ENCODE assay signal across 12 mouse cellular contexts in genomic region chr3:57287854-57288720, GRCm38 (mm10). TPM values are rescaled to one million over a fixed set of nuclear protein-coding genes. Genes with fewer than 3 reads are reported as not detected.
DNase-seq lines count a peak whose midpoint lies in the region; ATAC-seq and TF ChIP-seq lines count a peak whose summit lies in the region.
"Had no signal": no experiment of that assay in that cellular context is flagged by ENCODE, and none has a peak within 500 bp of the region (broad histone marks: within the 10 kb centered on the region; RNA-seq: fewer than 3 reads in every experiment).

No protein-coding gene starts in this region.

- no peak overlapping the region for H3K4me3 ChIP-seq in intestine, embryonic 14.5 days (ENCODE audit: low read depth, low read length)
- H3K4me3 ChIP-seq in intestine, postnatal 0 days (ENCODE audit: low read depth, low read length) = no peak overlapping the region
- no peak overlapping the region for H3K4me3 ChIP-seq in midbrain, embryonic 10.5 days
- no peak overlapping the region for H3K4me3 ChIP-seq in midbrain, embryonic 11.5 days (ENCODE audit: low read depth, low read length)
- no peak overlapping the region for H3K4me3 ChIP-seq in heart, embryonic 16.5 days (ENCODE audit: low read length)
- no peak overlapping the region for H3K4me3 ChIP-seq in stomach, embryonic 16.5 days (replicated peaks; ENCODE audit: low read length)
- H3K4me3 ChIP-seq: forebrain, embryonic 12.5 days; midbrain, embryonic 15.5 days had no signal

- H3K36me3 ChIP-seq in intestine, embryonic 14.5 days (ENCODE audit: control insufficient read depth, insufficient read depth, low read length) = no peaks in the 10 kb centered on the region
- H3K36me3 ChIP-seq in intestine, postnatal 0 days (ENCODE audit: control insufficient read depth, insufficient read depth) = no peaks in the 10 kb centered on the region
- H3K36me3 ChIP-seq in midbrain, embryonic 10.5 days = no peaks in the 10 kb centered on the region
- no peaks in the 10 kb centered on the region for H3K36me3 ChIP-seq in midbrain, embryonic 11.5 days (ENCODE audit: control insufficient read depth, insufficient read depth, low read length)
- no peaks in the 10 kb centered on the region for H3K36me3 ChIP-seq in heart, embryonic 16.5 days (ENCODE audit: control insufficient read depth, insufficient read depth)
- H3K36me3 ChIP-seq in stomach, embryonic 16.5 days (ENCODE audit: control insufficient read depth, insufficient read depth, low read length) = no peaks in the 10 kb centered on the region
- H3K36me3 ChIP-seq: forebrain, embryonic 12.5 days; midbrain, embryonic 15.5 days had no signal

- peak overlapping the region; percentile 29 for H3K27ac ChIP-seq in intestine, embryonic 14.5 days (ENCODE audit: low read depth)
- H3K27ac ChIP-seq in intestine, postnatal 0 days (ENCODE audit: low read depth, low read length) = no peak overlapping the region
- H3K27ac ChIP-seq in midbrain, embryonic 10.5 days (replicated peaks) = peak overlapping the region; percentile 38; the same call in 1 of the 2 replicates
- no peak overlapping the region for H3K27ac ChIP-seq in midbrain, embryonic 11.5 days (ENCODE audit: low read depth, low read length)
- peak overlapping the region; percentile 87 for H3K27ac ChIP-seq in heart, embryonic 16.5 days (ENCODE audit: low read length)
- H3K27ac ChIP-seq in stomach, embryonic 16.5 days (ENCODE audit: low read length) = peak overlapping the region; percentile 79
- H3K27ac ChIP-seq: forebrain, embryonic 12.5 days; midbrain, embryonic 15.5 days had no signal

- no peak for ATAC-seq in intestine, embryonic 14.5 days (replicated peaks; ENCODE audit: low FRiP score, low TSS enrichment, low read depth)
- ATAC-seq in intestine, postnatal 0 days = no peak
- no peak for ATAC-seq in midbrain, embryonic 11.5 days (ENCODE audit: low FRiP score)
- ATAC-seq in heart, embryonic 16.5 days (replicated peaks; ENCODE audit: extremely low read depth, insufficient read depth, low FRiP score) = peak; percentile 45; the same call in 1 of the 2 replicates
- ATAC-seq in stomach, embryonic 16.5 days (ENCODE audit: insufficient read depth, low FRiP score) = no peak
- ATAC-seq: midbrain, embryonic 15.5 days had no signal

- H3K27me3 ChIP-seq in intestine, embryonic 14.5 days (replicated peaks; ENCODE audit: control insufficient read depth, insufficient read depth, low read length) = no peaks in the 10 kb centered on the region
- no peaks in the 10 kb centered on the region for H3K27me3 ChIP-seq in intestine, postnatal 0 days (replicated peaks; ENCODE audit: control insufficient read depth, insufficient read depth, low read length)
- H3K27me3 ChIP-seq in midbrain, embryonic 10.5 days (ENCODE audit: low read depth, poor library complexity, severe bottlenecking) = no peaks in the 10 kb centered on the region
- H3K27me3 ChIP-seq in midbrain, embryonic 11.5 days (ENCODE audit: control insufficient read depth, insufficient read depth, low read length) = no peaks in the 10 kb centered on the region
- H3K27me3 ChIP-seq in heart, embryonic 16.5 days (ENCODE audit: control insufficient read depth, insufficient read depth, low read length) = no peaks in the 10 kb centered on the region
- no peaks in the 10 kb centered on the region for H3K27me3 ChIP-seq in stomach, embryonic 16.5 days (ENCODE audit: control insufficient read depth, insufficient read depth, low read length)
- H3K27me3 ChIP-seq: forebrain, embryonic 12.5 days; midbrain, embryonic 15.5 days had no signal

- H3K9ac ChIP-seq in intestine, embryonic 14.5 days (ENCODE audit: low read length) = no peak overlapping the region
- no peak overlapping the region for H3K9ac ChIP-seq in intestine, postnatal 0 days (ENCODE audit: low read depth, low read length)
- H3K9ac ChIP-seq in midbrain, embryonic 11.5 days (ENCODE audit: low read length) = no peak overlapping the region
- H3K9ac ChIP-seq in heart, embryonic 16.5 days (ENCODE audit: low read length) = no peak overlapping the region
- H3K9ac ChIP-seq in stomach, embryonic 16.5 days (ENCODE audit: low read length) = no peak overlapping the region
- H3K9ac ChIP-seq: forebrain, embryonic 12.5 days; midbrain, embryonic 15.5 days had no signal

- no peak for DNase-seq in intestine, embryonic 14.5 days (ENCODE audit: low spot score)
- DNase-seq in midbrain, embryonic 10.5 days (ENCODE audit: low spot score) = no peak
- DNase-seq in midbrain, embryonic 11.5 days (ENCODE audit: low spot score, missing footprints) = no peak
- DNase-seq in right cerebral cortex, postnatal 25 days = no peak
- DNase-seq in right cerebral cortex, adult 18-20 months = no peak
- DNase-seq: adrenal gland, adult 8-10 months; cerebellum, adult 9-11 months had no signal

- WGBS in intestine, embryonic 14.5 days = 56% methylated on average over 7 of the region's 7 CpGs
- WGBS in intestine, postnatal 0 days = 61% methylated on average over 7 of the region's 7 CpGs
- 46% methylated on average over 7 of the region's 7 CpGs for WGBS in midbrain, embryonic 10.5 days
- 41% methylated on average over 7 of the region's 7 CpGs for WGBS in midbrain, embryonic 11.5 days
- WGBS in heart, embryonic 16.5 days = 44% methylated on average over 7 of the region's 7 CpGs
- 48% methylated on average over 7 of the region's 7 CpGs for WGBS in stomach, embryonic 16.5 days

- no peak overlapping the region for H3K4me2 ChIP-seq in intestine, embryonic 14.5 days (ENCODE audit: low read length)
- no peak overlapping the region for H3K4me2 ChIP-seq in intestine, postnatal 0 days (replicated peaks; ENCODE audit: low read depth)
- no peak overlapping the region for H3K4me2 ChIP-seq in midbrain, embryonic 11.5 days
- no peak overlapping the region for H3K4me2 ChIP-seq in heart, embryonic 16.5 days (ENCODE audit: low read depth, low read length)
- no peak overlapping the region for H3K4me2 ChIP-seq in stomach, embryonic 16.5 days (ENCODE audit: low read depth, low read length)
- H3K4me2 ChIP-seq: forebrain, embryonic 12.5 days; midbrain, embryonic 15.5 days had no signal

- H3K4me1 ChIP-seq in intestine, embryonic 14.5 days (replicated peaks; ENCODE audit: control insufficient read depth, insufficient read depth, low read length) = peaks cover 2% of the 10 kb centered on the region; the same call in 1 of the 2 replicates
- no peaks in the 10 kb centered on the region for H3K4me1 ChIP-seq in intestine, postnatal 0 days (replicated peaks; ENCODE audit: control insufficient read depth, insufficient read depth, low read length)
- peaks cover 17% of the 10 kb centered on the region for H3K4me1 ChIP-seq in midbrain, embryonic 10.5 days
- no peaks in the 10 kb centered on the region; the same call in 1 of the 2 replicates for H3K4me1 ChIP-seq in midbrain, embryonic 11.5 days (ENCODE audit: control insufficient read depth, insufficient read depth, low read length)
- peaks cover 5% of the 10 kb centered on the region; the same call in 1 of the 2 replicates for H3K4me1 ChIP-seq in heart, embryonic 16.5 days (ENCODE audit: control insufficient read depth, insufficient read depth, low read length)
- no peaks in the 10 kb centered on the region for H3K4me1 ChIP-seq in stomach, embryonic 16.5 days (ENCODE audit: control insufficient read depth, insufficient read depth, low read length)
- H3K4me1 ChIP-seq: midbrain, embryonic 15.5 days had no signal

- TF ChIP-seq CTCF in intestine, postnatal 0 days (IDR thresholded peaks at IDR 0.05; ENCODE audit: low read depth) = no peak

- no peaks in the 10 kb centered on the region for H3K9me3 ChIP-seq in intestine, embryonic 14.5 days (ENCODE audit: control insufficient read depth, low read length)
- H3K9me3 ChIP-seq in intestine, postnatal 0 days (ENCODE audit: control insufficient read depth) = no peaks in the 10 kb centered on the region
- no peaks in the 10 kb centered on the region for H3K9me3 ChIP-seq in midbrain, embryonic 10.5 days (replicated peaks)
- H3K9me3 ChIP-seq in midbrain, embryonic 11.5 days (ENCODE audit: control insufficient read depth, low read length) = no peaks in the 10 kb centered on the region
- no peaks in the 10 kb centered on the region for H3K9me3 ChIP-seq in heart, embryonic 16.5 days (replicated peaks; ENCODE audit: control insufficient read depth, low read length)
- no peaks in the 10 kb centered on the region for H3K9me3 ChIP-seq in stomach, embryonic 16.5 days (replicated peaks; ENCODE audit: control insufficient read depth, low read length)
- H3K9me3 ChIP-seq: forebrain, embryonic 12.5 days; midbrain, embryonic 15.5 days had no signal

RNA-seq across cellular contexts. Expression of gene Tm4sf1, which starts 13.7 kb away (rescaled TPM):
- 64.0 and 64.4 TPM in 2 replicates for polyA plus RNA-seq in intestine, embryonic 14.5 days (2014; fragmentation: Nextera tagmentation; extraction: Ambion mirVana)
- polyA plus RNA-seq in intestine, postnatal 0 days (2015; fragmentation: Nextera tagmentation; extraction: Ambion mirVana) = 94.5 and 101 TPM in 2 replicates
- polyA plus RNA-seq in midbrain, embryonic 10.5 days (2016; fragmentation: Nextera tagmentation; extraction: Ambion mirVana) = 22.2 and 31.9 TPM in 2 replicates
- polyA plus RNA-seq in midbrain, embryonic 11.5 days (2014; fragmentation: Nextera tagmentation; extraction: Ambion mirVana) = 30.6 and 31.7 TPM in 2 replicates
- 272 and 299 TPM in 2 replicates for polyA plus RNA-seq in heart, embryonic 16.5 days (2015; fragmentation: Nextera tagmentation; extraction: Ambion mirVana)
- 59.7 and 66.7 TPM in 2 replicates for polyA plus RNA-seq in stomach, embryonic 16.5 days (2015; fragmentation: Nextera tagmentation; extraction: Ambion mirVana)

Comparison
In these comparisons a context has a peak if more than half of its experiments do, and no peak if none do; other contexts are left out.
1. H3K27ac ChIP-seq: peak in intestine, embryonic 14.5 days (single experiment), midbrain, embryonic 10.5 days (single experiment), heart, embryonic 16.5 days (single experiment) and stomach, embryonic 16.5 days (single experiment); none in intestine, postnatal 0 days (single experiment) and midbrain, embryonic 11.5 days (single experiment).